Mouse (Mus musculus) C2C12 (cell line): ENCODE data around the gene Lrch4. TPM values are rescaled to one million over a fixed set of nuclear protein-coding genes. Genes with fewer than 3 reads are reported as not detected.

ENCODE experiments used
- H3K27me3 ChIP-seq: one replicate; pipeline ENCODE4 v1.6.1; 2011; ENCODE audit not compliant: control insufficient read depth, insufficient read depth, insufficient read length
- H3K36me3 ChIP-seq: one replicate; pipeline ENCODE4 v1.6.1; 2011; ENCODE audit not compliant: control insufficient read depth, insufficient read depth
- H3K4me3 ChIP-seq: one replicate; pipeline ENCODE4 v1.5.1; 2011; ENCODE audit warnings: mild to moderate bottlenecking, control low read depth; ENCODE audit not compliant: poor library complexity, insufficient read depth, severe bottlenecking
- H3K79me2 ChIP-seq: one replicate; pipeline ENCODE4 v1.6.1; 2011; ENCODE audit not compliant: control insufficient read depth, insufficient read depth
- H3K79me3 ChIP-seq: one replicate; pipeline ENCODE4 v1.6.1; 2011; ENCODE audit warnings: low read depth, control low read depth
- H3ac ChIP-seq: one replicate; pipeline ENCODE3; 2011; ENCODE audit warnings: low read depth; ENCODE audit not compliant: control insufficient read depth, insufficient read length
- CEBPB ChIP-seq: IDR thresholded peaks from one replicate; pipeline ENCODE4 v1.6.1; 2011; ENCODE audit warnings: low read depth, mild to moderate bottlenecking, control low read depth, moderate library complexity
- CTCF ChIP-seq: IDR thresholded peaks from one replicate; pipeline ENCODE4 v1.5.1; 2011; ENCODE audit not compliant: control insufficient read depth, insufficient read depth, insufficient read length
- FOSL1 ChIP-seq: IDR thresholded peaks from one replicate; pipeline ENCODE4 v1.8.0; 2011; ENCODE audit warnings: mild to moderate bottlenecking, low read length; ENCODE audit not compliant: poor library complexity, insufficient read depth, severe bottlenecking
- MAX ChIP-seq: IDR thresholded peaks from one replicate; pipeline ENCODE4 v1.6.1; 2011; ENCODE audit warnings: mild to moderate bottlenecking, control low read depth
- MYOD1 ChIP-seq: IDR thresholded peaks from one replicate; pipeline ENCODE4 v1.6.1; 2011; ENCODE audit warnings: low read depth; ENCODE audit not compliant: control insufficient read depth, insufficient read length
- MYOG ChIP-seq: IDR thresholded peaks from one replicate; pipeline ENCODE4 v1.6.1; 2011; ENCODE audit not compliant: control insufficient read depth, insufficient read length; ENCODE audit errors: extremely low read depth
- USF1 ChIP-seq: IDR thresholded peaks from one replicate; pipeline ENCODE4 v1.6.1; 2011; ENCODE audit warnings: low read depth, mild to moderate bottlenecking, control low read depth, moderate library complexity
- polyA plus RNA-seq: library from polyadenylated mRNA; unstranded; fragments of >200 nt; fragmentation: generic; extraction: Trizol; gene quantifications from one replicate; pipeline ENCODE4 v1.2.1, GENCODE M21; 2012; ENCODE audit warnings: missing spikeins

Lrch4 gene
- polyA plus RNA-seq, 1 experiment: 27.5 TPM

DNA sequence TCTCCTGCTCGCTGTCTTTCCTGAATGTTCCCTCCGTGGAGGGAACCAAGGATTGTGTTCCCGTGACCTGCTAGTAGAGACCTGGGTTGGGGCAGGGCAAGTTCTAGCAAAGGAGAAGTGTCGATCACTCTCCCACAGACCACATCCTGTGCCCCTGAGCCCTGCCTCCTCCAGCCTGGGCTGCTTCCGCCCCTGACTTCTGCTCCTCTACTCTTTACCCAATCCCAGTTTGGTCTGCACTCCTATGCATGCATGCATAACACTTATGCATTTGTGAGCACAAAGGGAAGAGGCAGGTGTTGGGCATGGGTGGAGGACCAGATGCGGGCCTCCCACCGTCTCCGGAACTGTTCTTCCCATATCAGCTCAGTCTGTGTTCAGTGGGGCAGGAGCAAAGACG, 2.2 kb downstream of the Lrch4 start:
- peak overlapping the region; percentile 29 for H3K4me3 ChIP-seq
- peaks cover 51% of the 10 kb centered on the region for H3K79me2 ChIP-seq
- H3K36me3 ChIP-seq: peaks cover 36% of the 10 kb centered on the region
- H3K79me3 ChIP-seq: peaks cover 37% of the 10 kb centered on the region
- H3ac ChIP-seq: peak overlapping the region; percentile 58
- no peaks in the 10 kb centered on the region for H3K27me3 ChIP-seq
- TF ChIP-seq MYOG: no peak
- no peak for TF ChIP-seq CTCF
- no peak for TF ChIP-seq MAX
- TF ChIP-seq CEBPB: no peak
- TF ChIP-seq MYOD1: no peak
- TF ChIP-seq FOSL1: no peak
- no peak for TF ChIP-seq USF1

GRCm38 (mm10) chr5:137631591-137631990, 2.7 kb downstream of the Lrch4 start:
- Histone ChIP-seq H3K36me3 (peaks cover 37% of the 10 kb centered on the region), H3K27me3 (no peaks in the 10 kb centered on the region), H3K4me3 (no peak overlapping the region), H3K79me2 (peaks cover 51% of the 10 kb centered on the region), H3K79me3 (peaks cover 37% of the 10 kb centered on the region), H3ac (peak overlapping the region; percentile 58)
- no peak for TF ChIP-seq MYOD1
- no peak for TF ChIP-seq MAX
- no peak for TF ChIP-seq MYOG
- no peak for TF ChIP-seq FOSL1
- TF ChIP-seq CTCF: no peak

GRCm38 (mm10) chr5:137633397-137634084, 4.6 kb downstream of the Lrch4 start:
- H3K79me2 ChIP-seq: peaks cover 51% of the 10 kb centered on the region
- H3K79me3 ChIP-seq: peaks cover 37% of the 10 kb centered on the region
- peaks cover 54% of the 10 kb centered on the region for H3K36me3 ChIP-seq
- TF ChIP-seq FOSL1: no peak
- no peak for TF ChIP-seq MYOG
- TF ChIP-seq CTCF: no peak
- no peak for TF ChIP-seq MAX
- no peak for TF ChIP-seq CEBPB
- no peak for TF ChIP-seq MYOD1
- no peak for TF ChIP-seq USF1
- no peaks in the 10 kb centered on the region for H3K27me3 ChIP-seq
- no peak overlapping the region for H3ac ChIP-seq
- H3K4me3 ChIP-seq: no peak overlapping the region

DNA sequence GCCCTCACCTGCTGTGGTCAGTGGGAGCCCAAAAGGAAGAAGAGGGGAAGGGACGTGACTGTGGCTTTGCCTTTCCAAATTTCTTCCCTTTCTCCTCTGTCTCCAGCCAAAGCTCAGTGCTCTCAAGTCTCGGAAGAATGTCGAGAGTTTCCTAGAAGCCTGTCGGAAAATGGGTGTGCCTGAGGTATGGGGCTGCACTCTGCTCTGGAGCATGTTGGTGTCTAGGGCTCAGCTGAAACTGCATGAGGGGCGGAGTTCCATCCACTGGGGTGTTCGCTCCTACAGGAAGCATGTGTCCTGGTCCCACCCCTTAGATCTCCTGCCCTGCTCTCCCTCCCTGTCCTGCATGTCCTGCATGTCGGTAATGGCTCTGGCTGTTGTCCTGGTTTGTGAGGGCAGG, 10.6 kb downstream of the Lrch4 start:
- TF ChIP-seq MYOG (no peak), MYOD1 (no peak), CEBPB (no peak), USF1 (no peak), CTCF (no peak)
- Histone ChIP-seq H3ac (no peak overlapping the region), H3K36me3 (peaks cover 69% of the 10 kb centered on the region), H3K79me3 (no peaks in the 10 kb centered on the region), H3K79me2 (no peaks in the 10 kb centered on the region), H3K27me3 (no peaks in the 10 kb centered on the region), H3K4me3 (no peak overlapping the region)

DNA sequence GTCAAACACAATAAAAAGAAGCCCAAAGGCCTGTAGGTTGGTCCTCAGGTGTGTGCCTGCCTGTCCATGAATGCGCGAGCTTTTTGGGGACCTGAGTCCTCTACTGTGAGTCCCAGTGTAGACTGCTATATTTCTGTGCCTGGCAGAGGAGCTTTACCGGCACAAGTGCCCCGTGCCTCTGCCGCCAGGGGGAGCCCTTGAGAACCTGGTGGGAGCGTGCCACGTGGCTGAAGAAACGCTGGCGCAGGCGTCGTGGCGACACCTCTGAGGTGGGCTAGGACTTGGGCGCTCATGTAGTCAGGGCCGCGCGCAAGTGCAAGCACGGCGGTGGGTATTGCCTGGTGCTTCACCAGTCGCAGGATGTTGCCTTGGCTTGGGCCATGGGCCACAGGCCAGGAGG, 12.1 kb downstream of the Lrch4 start, which contains the start of gene Sap25:
Gene Sap25, plus strand, starts transcription at position 281 of the 400 bp plus-strand sequence.
- H3K27me3 ChIP-seq: no peaks in the 10 kb centered on the region
- H3K4me3 ChIP-seq: no peak within 1 kb of the TSS
- no peaks in the 10 kb centered on the region for H3K79me2 ChIP-seq
- H3K36me3 ChIP-seq: peaks cover 55% of the 10 kb centered on the region
- TF ChIP-seq CTCF: peak; percentile 60
- TF ChIP-seq FOSL1: no peak
- TF ChIP-seq CEBPB: no peak
- no peaks in the 10 kb centered on the region for H3K79me3 ChIP-seq
- H3ac ChIP-seq: no peak within 1 kb of the TSS

GRCm38 (mm10) chr5:137642886-137643285, 14.0 kb downstream of the Lrch4 start:
- H3K79me3 ChIP-seq: no peaks in the 10 kb centered on the region
- peaks cover 40% of the 10 kb centered on the region for H3K36me3 ChIP-seq

More at GRCm38 (mm10) chr5:137642886-137643285, 14.0 kb downstream of the Lrch4 start:
- Histone ChIP-seq H3K4me3 (no peak overlapping the region), H3K27me3 (no peaks in the 10 kb centered on the region), H3ac (no peak overlapping the region), H3K79me2 (no peaks in the 10 kb centered on the region)
- TF ChIP-seq MYOG (no peak), FOSL1 (no peak), USF1 (no peak), CTCF (no peak), MYOD1 (no peak), CEBPB (no peak), MAX (no peak)
